Mouse (Mus musculus) hindbrain, embryonic 11.5 days (tissue): ENCODE results near the gene Lsamp. TPM values are rescaled to one million over a fixed set of nuclear protein-coding genes. Genes with fewer than 3 reads are reported as not detected.
A peak's percentile ranks its signal among the peaks of the same experiment; 100 is the strongest.

Experiments used
- ATAC-seq: fragments of 200-750 bp; cut with Nextera tagmentation; 2 replicates; pipeline ENCODE4 v1.8.0; 2017; ENCODE audit warnings: mild to moderate bottlenecking, moderate TSS enrichment, moderate library complexity; ENCODE audit not compliant: low FRiP score
- DNase-seq: peaks from one replicate; pipeline ENCODE4 v3.0.0-alpha.2; 2015; ENCODE audit warnings: low spot score
- H3K27ac ChIP-seq: fragments of 300-500 bp; sonication (generic); 2 replicates; pipeline ENCODE4 v1.5.1; 2014; ENCODE audit warnings: mild to moderate bottlenecking, low read depth, low read length
- H3K27me3 ChIP-seq: fragments of 300-500 bp; sonication (generic); 2 replicates; pipeline ENCODE4 v1.6.1; 2014; ENCODE audit warnings: mild to moderate bottlenecking, low read length, moderate library complexity, mixed read lengths; ENCODE audit not compliant: control insufficient read depth, insufficient read depth
- H3K36me3 ChIP-seq: fragments of 300-500 bp; sonication (generic); 2 replicates; pipeline ENCODE4 v1.6.1; 2014; ENCODE audit warnings: mild to moderate bottlenecking, low read length, moderate library complexity, mixed read lengths; ENCODE audit not compliant: control insufficient read depth, insufficient read depth
- H3K4me1 ChIP-seq: fragments of 300-500 bp; sonication (generic); replicated peaks from 2 replicates; pipeline ENCODE4 v1.6.1; 2014; ENCODE audit warnings: low read length, mixed read lengths; ENCODE audit not compliant: control insufficient read depth, insufficient read depth
- H3K4me2 ChIP-seq: fragments of 300-500 bp; sonication (generic); replicated peaks from 2 replicates; pipeline ENCODE4 v1.6.1; 2014; ENCODE audit warnings: mild to moderate bottlenecking, low read depth, low read length
- H3K4me3 ChIP-seq: fragments of 300-500 bp; sonication (generic); 2 replicates; pipeline ENCODE4 v1.5.1; 2014; ENCODE audit warnings: low read depth, low read length
- H3K9ac ChIP-seq: fragments of 300-500 bp; sonication (generic); 2 replicates; pipeline ENCODE4 v1.6.1; 2014; ENCODE audit warnings: low read depth, low read length
- H3K9me3 ChIP-seq: fragments of 300-500 bp; sonication (generic); 2 replicates; pipeline ENCODE4 v1.6.1; 2016; ENCODE audit warnings: low read length; ENCODE audit not compliant: control insufficient read depth
- WGBS: fragments of 180-500 bp; shearing (Covaris S2); extraction: QIAGEN DNeasy Blood & Tissue Kit; methylation state at CpG from one replicate; pipeline ENCODE4 v1.1.7; 2014; 5-methylcytosine and 5-hydroxymethylcytosine counted together
- polyA plus RNA-seq: library from polyadenylated mRNA; unstranded; fragments of >200 nt; fragmentation: Nextera tagmentation; extraction: Ambion mirVana; gene quantifications from 2 replicates; pipeline ENCODE4 v1.2.1, GENCODE M21; 2014

Gene Lsamp
- polyA plus RNA-seq, 1 experiment from 2014 or later: 16.3 TPM

- Histone ChIP-seq H3K4me3 (no peak overlapping the region), H3K27me3 (no peaks in the 10 kb centered on the region), H3K4me1 (no peaks in the 10 kb centered on the region), H3K36me3 (no peaks in the 10 kb centered on the region), H3K9me3 (no peaks in the 10 kb centered on the region), H3K4me2 (no peak overlapping the region), H3K27ac (no peak overlapping the region), H3K9ac (no peak overlapping the region)
- WGBS: 58% methylated on average over 7 of the region's 7 CpGs
- ATAC-seq: no peak
- no peak for DNase-seq
Observed at GRCm38 (mm10) chr16:41408850-41409249, 1424.7 kb downstream of the Lsamp start.

GRCm38 (mm10) chr16:41410671-41411070 is 1426.5 kb downstream of the Lsamp start:
- no peak for ATAC-seq
- Histone ChIP-seq H3K4me3 (no peak overlapping the region), H3K4me2 (no peak overlapping the region), H3K9ac (no peak overlapping the region), H3K4me1 (no peaks in the 10 kb centered on the region), H3K27ac (no peak overlapping the region), H3K36me3 (no peaks in the 10 kb centered on the region), H3K27me3 (no peaks in the 10 kb centered on the region), H3K9me3 (no peaks in the 10 kb centered on the region)
- 82% methylated on average over 3 of the region's 3 CpGs for WGBS
- no peak for DNase-seq

- no peaks in the 10 kb centered on the region for H3K27me3 ChIP-seq
- no peaks in the 10 kb centered on the region for H3K9me3 ChIP-seq
- H3K4me2 ChIP-seq: no peak overlapping the region
- no peak overlapping the region for H3K27ac ChIP-seq
- WGBS: 83% methylated on average over 5 of the region's 5 CpGs
- no peak overlapping the region for H3K9ac ChIP-seq
- ATAC-seq: no peak
- no peaks in the 10 kb centered on the region for H3K4me1 ChIP-seq
- DNase-seq: no peak
- no peak overlapping the region for H3K4me3 ChIP-seq
- H3K36me3 ChIP-seq: no peaks in the 10 kb centered on the region
Observed at GRCm38 (mm10) chr16:41417363-41417762, 1433.2 kb downstream of the Lsamp start.

GRCm38 (mm10) chr16:41467391-41467790 is 1483.2 kb downstream of the Lsamp start:
- WGBS: 72% methylated on average over 2 of the region's 2 CpGs
- Histone ChIP-seq H3K9ac (no peak overlapping the region), H3K27ac (no peak overlapping the region), H3K36me3 (no peaks in the 10 kb centered on the region), H3K4me1 (no peaks in the 10 kb centered on the region), H3K4me3 (no peak overlapping the region), H3K9me3 (no peaks in the 10 kb centered on the region), H3K4me2 (no peak overlapping the region), H3K27me3 (no peaks in the 10 kb centered on the region)
- DNase-seq: no peak
- ATAC-seq: no peak

- WGBS: 83% methylated on average over 5 of the region's 5 CpGs
- H3K4me2 ChIP-seq: no peak overlapping the region
- no peak overlapping the region for H3K27ac ChIP-seq
Observed at GRCm38 (mm10) chr16:41478694-41479093, 1494.5 kb downstream of the Lsamp start.

GRCm38 (mm10) chr16:41481832-41482231 is 1497.7 kb downstream of the Lsamp start:
- Histone ChIP-seq H3K27me3 (no peaks in the 10 kb centered on the region), H3K36me3 (no peaks in the 10 kb centered on the region), H3K9ac (no peak overlapping the region), H3K27ac (no peak overlapping the region), H3K4me2 (no peak overlapping the region), H3K4me3 (no peak overlapping the region), H3K9me3 (no peaks in the 10 kb centered on the region), H3K4me1 (no peaks in the 10 kb centered on the region)
- ATAC-seq: no peak
- 80% methylated on average over 1 of the region's 1 CpGs for WGBS
- no peak for DNase-seq

More at GRCm38 (mm10) chr16:41478694-41479093, 1494.5 kb downstream of the Lsamp start:
- H3K9me3 ChIP-seq: no peaks in the 10 kb centered on the region
- no peaks in the 10 kb centered on the region for H3K4me1 ChIP-seq
- no peak for ATAC-seq
- H3K27me3 ChIP-seq: no peaks in the 10 kb centered on the region
- H3K9ac ChIP-seq: no peak overlapping the region
- no peak for DNase-seq
- no peak overlapping the region for H3K4me3 ChIP-seq
- no peaks in the 10 kb centered on the region for H3K36me3 ChIP-seq

GRCm38 (mm10) chr16:41510915-41511552 is 1526.9 kb downstream of the Lsamp start:
- H3K27ac ChIP-seq: no peak overlapping the region
- DNase-seq: no peak
- no peaks in the 10 kb centered on the region for H3K9me3 ChIP-seq
- no peak overlapping the region for H3K4me2 ChIP-seq
- H3K9ac ChIP-seq: no peak overlapping the region
- H3K4me3 ChIP-seq: no peak overlapping the region
- WGBS: 69% methylated on average over 6 of the region's 6 CpGs
- no peaks in the 10 kb centered on the region for H3K4me1 ChIP-seq
- no peaks in the 10 kb centered on the region for H3K27me3 ChIP-seq
- peak; percentile 33; the same call in 1 of the 2 replicates for ATAC-seq
- no peaks in the 10 kb centered on the region for H3K36me3 ChIP-seq

GRCm38 (mm10) chr16:41521566-41521965 is 1537.4 kb downstream of the Lsamp start:
- no peaks in the 10 kb centered on the region for H3K36me3 ChIP-seq
- H3K27me3 ChIP-seq: no peaks in the 10 kb centered on the region
- no peaks in the 10 kb centered on the region for H3K4me1 ChIP-seq
- H3K9me3 ChIP-seq: no peaks in the 10 kb centered on the region
- no peak overlapping the region for H3K4me2 ChIP-seq
- WGBS: 52% methylated on average over 4 of the region's 4 CpGs
- H3K9ac ChIP-seq: no peak overlapping the region
- no peak overlapping the region for H3K27ac ChIP-seq
- H3K4me3 ChIP-seq: no peak overlapping the region
- DNase-seq: no peak
- no peak for ATAC-seq

GRCm38 (mm10) chr16:41524266-41524665 is 1540.1 kb downstream of the Lsamp start:
- Histone ChIP-seq H3K27ac (no peak overlapping the region), H3K9ac (no peak overlapping the region), H3K9me3 (no peaks in the 10 kb centered on the region), H3K4me1 (no peaks in the 10 kb centered on the region), H3K36me3 (no peaks in the 10 kb centered on the region), H3K27me3 (no peaks in the 10 kb centered on the region), H3K4me3 (no peak overlapping the region), H3K4me2 (no peak overlapping the region)
- 74% methylated on average over 10 of the region's 10 CpGs for WGBS
- ATAC-seq: no peak
- DNase-seq: peak; percentile 39
